Mouse (Mus musculus): Measurements from ENCODE around the gene Hist1h1e.

DNA sequence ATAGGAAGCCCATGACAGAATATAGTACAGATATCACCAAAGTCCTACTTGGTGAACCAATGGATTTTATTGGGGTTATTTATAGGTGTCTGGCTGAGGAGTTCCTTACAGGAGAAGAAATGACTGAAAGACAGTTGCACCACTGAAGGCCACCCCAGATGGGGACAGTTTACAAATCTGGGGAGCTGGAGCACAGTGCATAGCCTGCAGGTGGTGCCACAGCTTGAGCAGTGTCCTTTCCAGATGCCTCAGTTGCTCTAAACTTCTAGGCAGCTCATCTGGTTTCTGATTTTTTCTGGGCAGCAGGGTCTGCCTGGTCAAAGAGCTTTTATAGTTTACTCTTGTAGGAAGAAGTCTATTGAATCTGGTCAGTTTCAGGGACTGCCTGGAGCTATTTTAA is 12.5 kb downstream of the Hist1h1e start:
- TF ChIP-seq CTCF (IDR thresholded peaks at IDR 0.05; ENCODE audit: low read depth) (no peak), EP300 (optimal IDR thresholded peaks at IDR 0.05) (no peak)

Data from stomach, postnatal 0 days (tissue).